Mouse (Mus musculus): ENCODE measurements around the gene Alpk1.
A peak's percentile ranks its signal among the peaks of the same experiment; 100 is the strongest.

Alpk1 gene

DNA sequence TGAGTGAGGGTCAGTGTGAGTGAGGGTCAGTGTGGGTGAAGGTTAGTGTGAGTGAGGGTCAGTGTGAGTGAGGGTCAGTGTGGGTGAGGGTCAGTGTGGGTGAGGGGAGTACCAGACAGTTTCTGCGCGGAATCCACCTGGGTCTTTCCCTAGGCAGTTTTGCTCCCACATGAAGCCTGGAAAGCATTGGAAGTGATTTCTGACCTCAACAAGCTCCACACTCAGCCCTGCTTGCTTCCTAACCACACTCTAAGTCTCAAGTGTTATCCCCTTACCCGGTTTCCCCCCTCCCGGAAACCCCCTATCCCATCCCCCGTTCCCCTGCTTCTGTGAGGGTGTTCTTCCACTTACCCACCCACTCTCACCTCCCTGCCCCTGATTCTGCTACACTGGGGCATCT, 81.7 kb downstream of the Alpk1 start:
- no peak for DNase-seq (ENCODE audit: inconsistent age in 2 of 2, low spot score in 1 of 2)

DNA sequence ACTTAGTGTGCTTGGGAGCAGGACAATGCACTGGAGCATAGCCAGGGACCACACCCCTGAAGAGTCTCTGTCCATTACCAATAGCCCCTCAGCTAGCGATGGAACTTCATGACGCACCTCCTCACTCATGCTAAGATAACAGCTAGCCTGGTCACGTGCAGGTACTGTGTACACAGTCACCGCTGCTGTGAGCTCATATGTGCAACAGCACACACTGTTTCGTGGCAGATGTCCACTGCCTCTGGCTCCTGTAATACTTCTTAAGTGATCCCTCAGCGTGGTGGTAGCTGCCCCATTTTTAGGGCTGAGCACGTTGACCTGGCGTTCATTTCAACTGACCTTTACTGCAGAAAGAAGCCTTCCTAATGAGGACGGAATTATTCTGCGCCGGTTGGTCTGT, 83.8 kb downstream of the Alpk1 start:
- no peak for DNase-seq (ENCODE audit: inconsistent age in 2 of 2, low spot score in 1 of 2)

DNA sequence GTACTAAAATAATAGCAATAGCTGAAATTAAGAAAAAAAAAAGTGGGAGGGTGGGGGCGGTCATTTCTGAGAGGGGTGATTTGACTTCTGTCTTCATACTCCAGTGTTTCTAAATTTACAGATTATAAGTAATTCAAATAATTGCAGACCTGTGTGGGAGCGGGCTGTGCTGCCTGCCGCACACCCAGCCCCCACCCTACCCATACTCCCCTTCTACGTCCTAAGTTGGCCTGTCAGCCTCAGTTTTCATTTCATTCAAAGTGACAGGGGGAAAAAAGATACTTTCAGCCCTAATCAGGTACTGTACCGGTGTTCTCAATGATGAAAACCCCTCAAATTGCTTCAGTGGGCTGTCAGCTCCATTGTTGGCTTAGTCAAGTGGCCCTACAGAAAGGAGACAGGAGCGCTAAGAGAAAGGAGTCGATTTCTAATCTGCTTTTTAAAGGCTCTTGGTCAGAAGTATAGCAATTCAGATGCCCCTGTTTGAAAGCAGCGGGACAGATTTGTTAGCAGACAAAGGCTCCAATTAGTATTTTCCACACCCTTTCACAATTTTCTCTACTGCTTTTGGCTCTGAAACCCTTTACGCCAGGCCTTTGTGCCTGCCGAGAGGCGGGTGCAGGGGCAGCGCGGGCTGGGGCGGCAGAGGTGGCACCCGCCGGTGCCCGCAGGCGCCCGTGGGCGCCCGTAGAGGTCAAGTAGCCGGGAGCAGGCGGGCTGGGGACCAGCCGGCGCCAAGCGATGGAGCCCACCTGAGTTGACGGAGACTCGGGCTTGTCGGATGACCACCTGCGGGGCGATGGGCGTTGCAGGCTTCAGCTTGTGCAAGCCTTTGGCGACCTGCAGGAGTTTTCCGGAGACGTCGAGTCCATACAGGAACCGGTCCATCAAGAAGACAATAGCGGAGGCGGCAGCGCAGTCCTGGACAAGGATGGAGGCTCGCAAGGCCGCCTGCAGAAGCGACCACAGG, 85.2 kb downstream of the Alpk1 start:
- no peak for DNase-seq (ENCODE audit: inconsistent age in 2 of 2, low spot score in 1 of 2)

DNA sequence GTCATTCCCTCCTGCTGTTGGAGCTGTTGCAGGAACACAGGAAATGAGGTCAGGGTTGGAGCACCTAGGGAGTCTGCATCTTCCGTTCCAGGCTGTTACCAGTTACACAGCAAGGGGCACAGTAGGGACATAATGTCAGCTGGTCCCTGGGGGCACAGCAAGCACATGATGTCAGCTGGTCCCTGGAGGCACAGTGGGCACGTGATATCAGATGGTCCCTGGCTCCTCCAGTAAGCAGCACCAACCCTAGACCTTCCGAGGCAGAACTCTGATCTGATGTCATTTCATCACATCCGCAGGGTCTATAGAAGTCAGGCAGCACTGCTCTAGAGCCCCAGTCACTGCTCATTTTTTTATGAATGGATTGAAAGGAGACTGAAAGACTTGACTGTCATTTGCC, 89.1 kb downstream of the Alpk1 start:
- DNase-seq (ENCODE audit: inconsistent age in 2 of 2, low spot score in 1 of 2): no peak

DNA sequence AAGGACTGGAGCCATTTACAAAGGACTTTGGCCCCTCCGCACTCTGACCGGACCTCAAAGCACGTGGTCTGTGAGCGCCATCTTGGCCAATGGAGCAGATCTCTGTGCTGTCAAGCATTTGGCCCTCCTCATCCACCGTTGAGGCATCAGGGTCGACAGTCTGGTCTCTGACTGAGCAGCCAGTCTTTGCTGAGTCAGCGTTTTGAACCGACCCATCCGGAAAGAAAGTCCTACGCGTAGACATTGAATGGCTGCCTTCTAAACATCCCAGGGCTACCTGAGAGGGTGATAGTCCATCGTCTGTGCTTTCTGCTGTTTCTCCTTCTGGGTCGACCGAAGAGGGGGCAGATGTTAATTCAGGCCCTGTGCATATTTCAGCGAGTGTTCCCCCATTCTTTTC, 100.6 kb downstream of the Alpk1 start:
- DNase-seq (ENCODE audit: inconsistent age in 2 of 2, low spot score in 1 of 2): no peak

DNA sequence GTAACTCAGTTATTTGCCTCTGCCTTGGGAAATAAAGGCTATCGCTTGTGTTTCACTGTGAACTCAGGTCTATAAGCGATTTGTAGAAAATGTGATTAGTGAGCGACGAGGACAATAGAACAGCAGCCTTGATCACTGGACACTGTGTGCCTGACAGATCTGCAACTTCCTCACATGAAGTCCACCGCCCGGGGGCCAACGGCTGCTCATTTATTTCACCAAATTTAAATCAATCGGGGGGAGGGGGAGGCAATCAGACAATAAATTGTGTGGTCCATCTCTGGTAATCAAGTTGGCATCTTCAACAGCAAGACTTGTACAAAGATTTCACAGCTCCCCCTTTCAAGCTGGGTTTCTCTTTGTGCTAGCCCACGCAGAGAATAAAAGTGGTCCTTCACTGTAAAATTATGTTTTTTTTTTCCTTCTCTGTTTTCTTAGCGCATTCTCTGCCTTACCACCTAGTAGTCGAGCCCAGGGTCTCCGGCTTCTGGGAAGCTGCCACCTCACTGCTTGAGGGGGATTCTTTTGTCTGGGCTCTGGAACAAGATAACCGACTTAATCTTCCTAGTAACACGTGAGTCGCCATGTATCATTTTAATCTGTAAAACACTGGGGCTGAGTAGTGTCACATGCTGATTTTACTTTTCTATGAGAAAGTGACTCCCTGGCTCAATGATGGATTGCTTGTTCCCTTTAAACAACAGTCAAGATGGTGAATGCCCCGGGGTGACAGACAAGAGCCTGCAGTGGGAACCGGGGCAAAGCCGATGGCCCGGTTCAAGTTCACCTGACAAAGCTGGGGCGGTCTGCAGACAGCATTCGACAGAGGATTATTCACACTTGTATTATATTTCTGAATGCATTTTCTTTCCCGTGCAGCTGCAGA, 118.4 kb downstream of the Alpk1 start:
- DNase-seq (ENCODE audit: inconsistent age in 2 of 2, low spot score in 1 of 2): no peak

DNA sequence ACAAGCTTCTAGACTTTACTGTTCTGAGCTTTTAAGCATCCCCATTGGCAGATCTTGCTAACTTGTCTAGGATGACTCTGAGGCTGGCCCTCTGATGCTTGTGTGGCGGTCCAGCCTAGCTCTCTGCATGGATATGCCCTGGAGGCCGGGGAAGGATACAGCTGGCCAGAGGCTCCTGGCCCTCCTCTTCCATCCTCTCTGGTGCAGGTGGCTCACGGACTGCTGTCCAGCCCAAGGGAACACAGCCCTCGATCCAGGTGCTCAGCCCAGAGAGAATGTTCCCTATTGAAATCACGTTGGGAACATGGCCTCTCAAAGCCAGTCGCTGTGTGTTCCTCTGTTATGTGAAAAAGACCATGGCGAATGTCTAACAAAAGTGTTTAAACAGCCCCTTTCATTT, 119.6 kb downstream of the Alpk1 start:
- no peak for DNase-seq (ENCODE audit: inconsistent age in 2 of 2, low spot score in 1 of 2)

DNA sequence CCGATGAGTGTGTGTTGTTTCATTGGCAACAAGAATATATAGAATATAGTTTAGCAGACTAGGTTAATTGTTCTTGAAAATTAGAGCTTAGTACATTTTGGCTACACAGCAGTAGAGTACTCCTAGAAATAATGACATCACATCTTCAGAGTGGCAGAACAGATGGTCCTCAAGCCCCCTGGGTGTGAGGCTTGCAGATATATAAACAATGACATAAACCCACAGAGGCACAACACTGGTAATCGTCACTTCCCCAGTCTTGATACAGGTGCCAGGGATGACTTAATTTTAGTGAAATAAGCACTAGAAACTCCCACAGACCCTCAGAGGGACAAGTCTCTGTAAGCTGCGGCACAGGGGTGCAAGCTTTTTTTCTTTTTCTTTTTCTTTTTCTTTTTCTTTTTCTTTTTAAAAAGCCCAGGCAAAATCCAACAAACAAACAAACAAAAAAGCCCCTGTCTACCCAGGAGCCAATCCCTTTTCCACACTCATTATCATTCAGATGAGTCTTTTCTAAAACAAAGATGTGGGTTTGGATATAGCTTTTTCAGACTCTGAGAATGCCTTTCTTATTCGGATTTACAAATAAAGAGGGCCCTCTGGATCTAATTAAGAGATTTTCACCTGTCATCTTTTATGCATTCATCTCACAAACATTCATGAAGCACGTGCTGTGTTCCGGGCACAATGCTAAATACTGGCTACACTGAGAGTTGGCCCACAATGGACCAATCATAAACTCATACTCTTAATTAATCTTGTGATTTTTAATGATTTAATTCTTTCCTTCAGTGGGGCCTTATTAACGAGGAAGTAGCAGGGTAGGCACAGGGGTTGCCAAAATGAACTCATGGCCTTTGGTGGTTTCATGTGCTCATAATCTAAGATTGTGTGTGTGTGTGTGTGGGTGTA, 128.3 kb downstream of the Alpk1 start:
- no peak for DNase-seq (ENCODE audit: inconsistent age in 2 of 2, low spot score in 1 of 2)

DNA sequence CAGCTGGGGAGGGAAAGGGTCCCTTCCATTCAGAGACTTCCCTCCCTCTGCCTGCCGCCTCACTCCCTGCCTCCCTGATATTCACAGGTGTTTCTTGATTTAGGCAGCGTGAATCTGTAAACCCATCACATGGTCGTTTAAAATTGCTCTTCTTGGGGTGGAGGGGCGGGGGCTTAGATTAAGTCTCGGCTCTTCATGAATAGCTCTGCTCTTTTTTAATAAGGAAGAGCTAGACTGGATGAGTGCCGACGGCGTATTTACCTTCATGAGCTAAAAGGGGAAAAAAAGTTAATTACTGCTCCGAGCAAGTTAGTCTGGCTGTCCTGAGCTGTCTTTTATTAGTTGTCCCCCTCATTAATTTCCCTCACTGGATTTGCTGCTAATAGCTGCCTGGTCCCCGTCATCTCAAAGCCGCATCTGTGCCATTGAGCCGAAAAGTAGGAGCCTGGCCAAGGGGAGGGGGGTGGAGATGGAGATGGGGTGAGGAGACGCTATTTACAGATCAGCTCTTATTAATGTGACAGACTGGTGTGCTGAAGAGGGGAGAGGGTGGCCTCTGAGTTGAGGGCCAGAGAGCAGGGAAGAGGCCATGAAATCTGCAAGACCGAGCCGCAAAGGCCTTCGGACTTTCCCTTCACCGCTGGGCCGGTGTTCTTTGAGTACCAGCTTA, 134.0 kb downstream of the Alpk1 start:
- DNase-seq (ENCODE audit: inconsistent age in 2 of 2, low spot score in 1 of 2): no peak

DNA sequence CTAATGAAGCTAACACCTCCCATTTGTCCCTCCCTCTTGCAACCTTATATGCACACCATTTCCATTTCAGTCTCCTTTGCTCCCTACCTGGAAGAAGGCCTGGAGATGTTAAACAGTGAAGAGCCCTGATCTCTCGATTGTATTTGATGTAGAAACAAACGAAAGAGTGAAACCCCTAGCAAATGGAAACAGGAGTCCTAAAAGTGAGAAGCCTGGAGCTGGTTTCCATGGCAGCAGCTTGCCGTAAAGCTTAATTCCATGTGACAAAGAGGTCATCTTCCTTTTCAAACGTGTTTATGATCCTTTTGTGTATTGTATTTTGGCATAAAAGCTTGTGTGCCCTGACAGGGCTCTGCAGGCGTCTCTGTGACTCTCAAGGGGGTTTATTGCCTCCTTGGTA, 138.1 kb downstream of the Alpk1 start:
- DNase-seq (ENCODE audit: inconsistent age in 2 of 2, low spot score in 1 of 2): no peak

DNA sequence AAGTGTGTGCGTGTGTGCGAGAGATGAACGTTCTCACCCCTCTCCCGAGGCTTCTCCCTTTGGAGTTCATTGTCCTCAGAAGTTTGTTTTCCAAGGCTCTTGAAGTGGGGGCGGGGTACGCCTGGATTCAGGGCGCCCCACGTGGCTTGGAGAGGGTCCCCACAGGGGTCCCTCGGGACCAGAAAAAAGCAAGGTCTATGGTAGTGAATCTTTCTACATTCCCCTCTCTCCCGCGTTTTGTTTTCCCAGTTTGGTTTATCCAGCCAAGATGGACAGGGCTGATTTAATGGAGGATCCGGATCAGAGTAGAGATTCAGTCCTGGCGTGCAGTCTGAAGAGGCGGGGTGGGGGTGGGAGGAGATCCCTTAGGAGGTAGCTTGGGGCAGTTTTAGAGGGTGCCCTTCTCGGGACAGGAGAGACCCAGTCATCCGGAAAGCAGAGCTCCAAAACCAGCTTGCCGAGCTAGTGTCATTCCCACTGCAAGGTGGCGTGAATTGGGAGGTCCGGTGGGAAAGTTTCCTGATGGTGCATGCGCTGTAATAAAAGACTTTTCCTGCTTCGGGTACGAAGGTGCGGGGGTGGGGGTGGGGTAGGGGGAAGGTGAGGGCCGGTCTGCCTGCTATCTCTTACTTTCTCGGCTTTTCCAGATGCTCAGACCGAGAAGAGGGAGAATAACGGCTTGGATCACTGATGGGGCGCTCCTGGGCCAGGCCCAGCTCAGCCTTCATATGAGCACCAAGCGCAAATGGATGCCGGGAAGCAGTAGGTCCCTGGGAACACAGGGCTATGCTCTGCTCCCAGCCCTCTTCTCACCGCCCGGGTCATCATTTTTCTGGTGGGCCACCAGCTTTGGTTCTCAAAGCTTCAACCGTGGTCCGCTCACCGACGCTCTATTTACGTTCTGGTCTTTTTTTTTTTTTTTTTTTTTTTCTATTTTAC, 139.3 kb downstream of the Alpk1 start:
- no peak for DNase-seq (ENCODE audit: inconsistent age in 2 of 2, low spot score in 1 of 2)

DNA sequence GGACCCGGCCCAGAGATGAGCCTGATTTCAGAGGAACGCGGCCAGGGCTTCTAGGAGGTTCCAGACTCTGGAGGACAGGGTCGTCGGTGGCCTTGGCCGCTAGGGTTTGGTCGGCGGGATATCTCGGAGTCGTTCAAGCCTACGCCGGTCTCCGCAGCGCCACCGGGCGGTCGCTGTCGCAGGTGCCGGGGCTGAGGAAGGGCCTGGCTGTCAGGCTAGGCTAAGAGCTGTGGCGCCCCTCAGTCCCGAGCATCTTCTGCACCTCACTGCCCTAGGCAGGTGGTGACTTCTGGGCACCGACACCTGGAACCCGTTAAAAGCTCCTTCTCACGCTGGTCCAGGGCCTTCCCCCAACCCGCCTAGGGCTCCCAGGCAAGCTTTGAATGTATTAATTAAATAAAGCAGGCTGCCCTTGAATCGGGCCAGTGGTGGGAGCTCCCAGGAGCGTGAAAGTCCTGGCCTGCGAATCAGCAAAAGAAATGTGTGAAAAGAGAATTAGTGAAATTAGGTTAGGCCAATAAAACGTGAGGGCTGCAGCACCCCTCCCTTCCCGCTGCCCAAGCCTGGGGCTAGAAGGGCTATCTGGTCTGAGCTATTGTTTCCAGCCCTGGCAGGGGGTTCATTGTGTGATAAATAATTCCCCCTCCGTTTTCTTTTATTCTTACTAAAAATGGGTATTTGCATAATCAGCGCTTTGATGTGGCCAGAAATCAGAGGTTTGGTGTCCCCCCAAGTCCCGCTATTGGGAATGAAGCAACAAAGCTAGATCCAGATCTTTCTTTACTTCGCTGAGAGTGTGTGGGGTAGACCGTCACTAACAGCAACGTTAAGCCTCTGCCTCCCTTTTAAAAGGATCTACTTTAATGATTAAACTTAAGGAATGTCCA, 140.2 kb downstream of the Alpk1 start:
- DNase-seq (ENCODE audit: inconsistent age in 2 of 2, low spot score in 1 of 2): peak in 1 of 2 experiments; percentile 58

DNA sequence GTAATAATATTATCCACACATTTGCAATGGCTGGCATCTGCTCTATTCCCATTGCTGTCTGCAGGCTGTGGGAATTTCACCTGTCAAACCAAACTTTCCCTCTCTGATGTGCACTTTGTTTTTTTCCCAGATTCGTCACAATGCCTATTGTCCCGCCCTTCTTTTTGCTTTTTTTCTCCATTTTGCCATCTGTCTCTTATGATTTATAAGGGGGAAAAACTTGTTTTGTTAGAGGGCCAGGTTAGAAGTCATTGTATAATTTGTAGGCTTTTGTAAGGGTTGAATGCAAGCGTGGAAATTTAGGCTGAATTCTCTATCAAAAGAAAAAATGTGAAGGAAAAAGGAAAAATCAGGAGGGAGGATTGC, 145.4 kb downstream of the Alpk1 start:
- no peak for DNase-seq (ENCODE audit: inconsistent age in 2 of 2, low spot score in 1 of 2)

DNA sequence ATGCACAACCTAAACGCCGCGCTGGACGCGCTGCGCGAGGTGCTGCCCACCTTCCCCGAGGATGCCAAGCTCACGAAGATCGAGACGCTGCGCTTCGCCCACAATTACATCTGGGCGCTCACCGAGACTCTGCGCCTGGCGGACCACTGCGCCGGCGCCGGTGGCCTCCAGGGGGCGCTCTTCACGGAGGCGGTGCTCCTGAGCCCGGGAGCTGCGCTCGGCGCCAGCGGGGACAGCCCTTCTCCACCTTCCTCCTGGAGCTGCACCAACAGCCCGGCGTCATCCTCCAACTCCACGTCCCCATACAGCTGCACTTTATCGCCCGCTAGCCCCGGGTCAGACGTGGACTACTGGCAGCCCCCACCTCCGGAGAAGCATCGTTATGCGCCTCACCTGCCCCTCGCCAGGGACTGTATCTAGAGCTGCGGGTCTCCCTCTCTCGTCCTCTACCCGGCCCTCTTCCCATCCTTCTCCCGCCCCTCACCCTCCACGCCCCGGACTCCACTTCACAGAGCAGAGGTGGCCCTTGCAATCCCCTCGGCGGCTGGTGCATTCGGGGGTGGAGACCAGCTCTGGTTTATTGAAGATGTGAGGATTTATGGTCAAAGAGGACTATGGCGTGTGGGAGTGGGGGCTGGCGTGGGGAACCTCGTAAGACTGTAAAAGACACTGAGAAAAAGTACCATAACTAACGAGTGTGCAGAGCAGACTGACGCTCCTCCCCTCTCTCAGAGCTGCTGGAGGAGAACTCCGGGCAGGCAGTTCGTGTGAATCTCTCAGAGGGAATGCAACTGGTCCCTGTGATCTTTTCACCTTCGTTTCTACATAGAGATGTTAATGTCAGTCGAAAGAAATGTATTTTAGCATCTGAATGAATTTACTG, 146.0 kb downstream of the Alpk1 start:
- peak; percentile 71 to 89 for DNase-seq (ENCODE audit: inconsistent age in 2 of 2, low spot score in 1 of 2)

DNA sequence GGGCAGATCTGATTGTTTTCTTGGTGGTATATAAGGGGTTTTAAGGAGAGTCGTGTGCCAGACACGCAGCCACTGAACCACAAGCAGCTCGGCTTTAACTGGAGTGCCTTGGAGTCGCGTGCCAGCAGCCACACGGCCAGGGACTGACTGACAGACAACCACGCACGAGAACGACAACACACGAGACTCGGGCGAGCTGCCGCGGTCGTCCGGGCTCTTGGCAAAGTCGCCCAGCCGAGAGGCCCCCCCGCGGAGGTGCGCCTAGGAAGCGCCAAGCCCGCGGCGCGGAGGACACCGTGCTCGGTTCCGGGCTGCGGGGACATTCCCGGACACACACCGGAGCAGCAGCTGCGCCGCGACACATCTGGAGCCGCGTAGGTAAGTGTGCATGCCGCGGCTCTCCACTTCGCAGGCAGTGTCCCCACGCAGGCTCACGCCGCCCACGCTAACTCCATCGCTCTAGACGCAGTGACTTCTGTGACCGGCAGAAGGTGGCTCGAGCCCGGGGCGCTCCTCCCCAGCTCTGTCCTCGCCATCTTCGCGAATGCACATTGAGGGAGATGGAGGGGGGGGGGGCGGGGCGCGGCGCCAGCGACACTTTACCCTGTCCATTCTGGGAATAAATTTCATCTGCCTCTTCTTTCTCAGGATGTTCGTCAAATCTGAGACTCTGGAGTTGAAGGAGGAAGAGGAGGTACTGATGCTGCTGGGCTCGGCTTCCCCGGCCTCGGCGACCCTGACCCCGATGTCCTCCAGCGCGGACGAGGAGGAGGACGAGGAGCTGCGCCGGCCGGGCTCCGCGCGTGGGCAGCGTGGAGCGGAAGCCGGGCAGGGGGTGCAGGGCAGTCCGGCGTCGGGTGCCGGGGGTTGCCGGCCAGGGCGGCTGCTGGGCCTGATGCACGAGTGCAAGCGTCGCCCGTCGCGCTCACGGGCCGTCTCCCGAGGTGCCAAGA, 147.0 kb downstream of the Alpk1 start, which contains the start of gene Neurog2:
Neurog2 (plus strand) TSS at position 56 of the 953 bp plus-strand sequence.
- DNase-seq (ENCODE audit: inconsistent age in 2 of 2, low spot score in 1 of 2): peak; percentile 22 to 67

DNA sequence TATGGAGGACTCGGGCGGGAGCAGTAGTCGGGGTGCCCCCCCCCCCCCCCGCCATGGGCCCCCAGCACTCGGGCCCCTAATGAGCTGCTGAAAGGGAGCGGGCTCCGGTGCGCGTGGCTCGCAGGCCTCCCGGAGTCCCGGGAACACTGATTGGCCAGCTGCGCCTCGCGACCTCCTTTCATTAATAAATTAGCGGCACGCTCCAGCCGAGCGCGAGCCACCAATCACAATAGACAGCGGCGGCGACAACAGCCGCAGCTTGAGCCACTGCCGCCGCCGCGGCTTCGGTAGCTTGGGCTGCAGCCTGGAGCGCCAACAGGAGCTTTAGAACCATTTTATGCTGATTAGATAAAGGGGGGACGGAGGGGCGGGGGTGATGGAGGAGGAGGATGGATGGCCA, 147.8 kb downstream of the Alpk1 start:
- DNase-seq (ENCODE audit: inconsistent age in 2 of 2, low spot score in 1 of 2): peak; percentile 13 to 60
